Mouse (Mus musculus) cortical plate, adult 2 months (tissue): ENCODE data around the gene Fbxl14. TPM values are rescaled to one million over a fixed set of nuclear protein-coding genes. Genes with fewer than 3 reads are reported as not detected.
"Not testable (repeated sequence)": the region's sequence is repeated elsewhere in the genome, so short reads cannot be mapped to it uniquely, and the experiment has no call there.

Source experiments
- H3K27ac ChIP-seq: fragments of 200-500 bp; 2 replicates; pipeline ENCODE4 v1.5.1; 2012; ENCODE audit warnings: low read length, control low read depth, inconsistent platforms; ENCODE audit not compliant: insufficient read depth
- H3K4me1 ChIP-seq: fragments of 200-500 bp; 2 replicates; pipeline ENCODE4 v1.6.1; 2011; ENCODE audit warnings: low read length; ENCODE audit not compliant: control insufficient read depth, insufficient read depth
- H3K4me3 ChIP-seq: fragments of 200-500 bp; 2 replicates; pipeline ENCODE4 v1.5.1; 2011; ENCODE audit warnings: mild to moderate bottlenecking, low read length, control low read depth; ENCODE audit not compliant: insufficient read depth
- CTCF ChIP-seq: fragments of 200-500 bp; IDR thresholded peaks from 2 replicates; pipeline ENCODE4 v1.5.1; 2011; ENCODE audit warnings: mild to moderate bottlenecking, control low read depth, low read length; ENCODE audit not compliant: insufficient read depth; ENCODE audit errors: extremely low read depth
- POLR2A ChIP-seq: fragments of 200-500 bp; IDR thresholded peaks from 2 replicates; pipeline ENCODE4 v1.6.1; 2011; ENCODE audit warnings: mild to moderate bottlenecking, low read length, control low read depth; ENCODE audit not compliant: insufficient read depth; ENCODE audit errors: extremely low read depth
- polyA plus RNA-seq: library from polyadenylated mRNA; depleted of rRNA; stranded (reverse); fragments of >200 nt; gene quantifications from 2 replicates; pipeline ENCODE4 v1.2.3, GENCODE M21; 2012

Fbxl14 gene
- polyA plus RNA-seq, 1 experiment = 29.4 TPM

- Histone ChIP-seq H3K4me1 (peaks cover 10% of the 10 kb centered on the region), H3K4me3 (peak overlapping the region; percentile 93), H3K27ac (peak overlapping the region; percentile 90)
- TF ChIP-seq POLR2A (no peak; the same call in 1 of the 2 replicates), CTCF (no peak)
Measured at GRCm38 (mm10) chr6:119479876-119480705, 623 bp downstream of the Fbxl14 start.

GRCm38 (mm10) chr6:119480706-119481331 is 1.4 kb downstream of the Fbxl14 start:
- H3K4me1 ChIP-seq = peaks cover 10% of the 10 kb centered on the region
- no peak for TF ChIP-seq CTCF
- TF ChIP-seq POLR2A = 0 out of 2 replicates have a peak, but pooled peaks have one; percentile 1
- peak overlapping the region; percentile 93 for H3K4me3 ChIP-seq
- H3K27ac ChIP-seq = 0 out of 2 replicates have a peak overlapping the region, but pooled peaks have one; percentile 90

GRCm38 (mm10) chr6:119481741-119482390 is 2.4 kb downstream of the Fbxl14 start:
- H3K27ac ChIP-seq = not testable (repeated sequence)

GRCm38 (mm10) chr6:119482958-119483600 is 3.6 kb downstream of the Fbxl14 start:
- TF ChIP-seq CTCF = peak; percentile 48
- no peak for TF ChIP-seq POLR2A
- Histone ChIP-seq H3K4me3 (peak overlapping the region; percentile 18), H3K4me1 (peaks cover 10% of the 10 kb centered on the region), H3K27ac (no peak overlapping the region)

More at GRCm38 (mm10) chr6:119481741-119482390, 2.4 kb downstream of the Fbxl14 start:
- H3K4me3 ChIP-seq = peak overlapping the region; percentile 93
- H3K4me1 ChIP-seq = not testable (repeated sequence)

GRCm38 (mm10) chr6:119485486-119485885 is 6.0 kb downstream of the Fbxl14 start:
- no peak overlapping the region for H3K4me3 ChIP-seq
- peaks cover 9% of the 10 kb centered on the region for H3K4me1 ChIP-seq
- no peak overlapping the region for H3K27ac ChIP-seq
- no peak for TF ChIP-seq POLR2A
- TF ChIP-seq CTCF = no peak

- no peak for TF ChIP-seq POLR2A
- TF ChIP-seq CTCF = no peak
- Histone ChIP-seq H3K4me1 (peaks cover 11% of the 10 kb centered on the region), H3K4me3 (no peak overlapping the region), H3K27ac (no peak overlapping the region)
Measured at GRCm38 (mm10) chr6:119486381-119487084, 7.1 kb downstream of the Fbxl14 start.

- H3K4me1 ChIP-seq = peaks cover 10% of the 10 kb centered on the region
- TF ChIP-seq CTCF (no peak), POLR2A (no peak)
- H3K27ac ChIP-seq = no peak overlapping the region
- no peak overlapping the region for H3K4me3 ChIP-seq
Measured at GRCm38 (mm10) chr6:119487085-119487458, 7.6 kb downstream of the Fbxl14 start.

GRCm38 (mm10) chr6:119487619-119488018 is 8.2 kb downstream of the Fbxl14 start:
- Histone ChIP-seq H3K4me3 (no peak overlapping the region), H3K4me1 (peaks cover 9% of the 10 kb centered on the region), H3K27ac (no peak overlapping the region)
- TF ChIP-seq POLR2A = no peak
- no peak for TF ChIP-seq CTCF

GRCm38 (mm10) chr6:119489765-119490164 is 10.3 kb downstream of the Fbxl14 start:
- H3K4me1 ChIP-seq = peaks cover 2% of the 10 kb centered on the region; the same call in 1 of the 2 replicates
- no peak overlapping the region for H3K4me3 ChIP-seq
- no peak overlapping the region for H3K27ac ChIP-seq
- TF ChIP-seq CTCF (peak; percentile 89), POLR2A (no peak)
